Comparison of ENCODE assay signal across 8 mouse cellular contexts in genomic region chr7:108996156-108996555, GRCm38 (mm10). TPM values are rescaled to one million over a fixed set of nuclear protein-coding genes. Genes with fewer than 3 reads are reported as not detected.
"Had no signal": no experiment of that assay in that cellular context is flagged by ENCODE, and none has a peak within 500 bp of the region (broad histone marks: within the 10 kb centered on the region; RNA-seq: fewer than 3 reads in every experiment).

No protein-coding gene starts in this region.

- DNase-seq: lung, adult 18-20 months; lung, embryonic 14.5 days; lung, postnatal 10 days; right cerebral cortex, postnatal 14 days; thymus, adult 2 months; thymus, postnatal 25 days; thymus, postnatal 4 days had no signal

RNA-seq across cellular contexts. Expression of gene Tub, which starts 46.0 kb away (rescaled TPM):
- total RNA-seq: megakaryocyte progenitor cell, adult 5-6 weeks had no signal
